Mouse (Mus musculus): ENCODE measurements around the gene Fgf5.

Gene Fgf5

GRCm38 (mm10) chr5:98253838-98254821, at the start of gene Fgf5:
Gene Fgf5, plus strand, starts transcription at chr5:98254184.
- no peak for DNase-seq (ENCODE audit: low spot score)

GRCm38 (mm10) chr5:98212501-98212900, 41.5 kb upstream of the Fgf5 start:
- no peak for DNase-seq (ENCODE audit: low spot score)

GRCm38 (mm10) chr5:98221956-98222355, 32.0 kb upstream of the Fgf5 start:
- DNase-seq (ENCODE audit: low spot score) = no peak

GRCm38 (mm10) chr5:98226710-98227109, 27.3 kb upstream of the Fgf5 start:
- DNase-seq (ENCODE audit: low spot score) = no peak

- DNase-seq (ENCODE audit: low spot score) = no peak
Measured at GRCm38 (mm10) chr5:98229456-98229855, 24.5 kb upstream of the Fgf5 start.

GRCm38 (mm10) chr5:98238466-98238865, 15.5 kb upstream of the Fgf5 start:
- no peak for DNase-seq (ENCODE audit: low spot score)

- no peak for DNase-seq (ENCODE audit: low spot score)
Measured at GRCm38 (mm10) chr5:98241322-98241829, 12.6 kb upstream of the Fgf5 start.

- no peak for DNase-seq (ENCODE audit: low spot score)
Measured at GRCm38 (mm10) chr5:98245303-98245702, 8.7 kb upstream of the Fgf5 start.

- no peak for DNase-seq (ENCODE audit: low spot score)
Measured at GRCm38 (mm10) chr5:98245976-98246375, 8.0 kb upstream of the Fgf5 start.

- no peak for DNase-seq (ENCODE audit: low spot score)
Measured at GRCm38 (mm10) chr5:98246826-98247225, 7.2 kb upstream of the Fgf5 start.

GRCm38 (mm10) chr5:98247516-98247915, 6.5 kb upstream of the Fgf5 start:
- no peak for DNase-seq (ENCODE audit: low spot score)

GRCm38 (mm10) chr5:98253147-98253546, 837 bp upstream of the Fgf5 start:
- no peak for DNase-seq (ENCODE audit: low spot score)

GRCm38 (mm10) chr5:98255176-98255575, 1.2 kb downstream of the Fgf5 start:
- DNase-seq (ENCODE audit: low spot score) = no peak

- no peak for DNase-seq (ENCODE audit: low spot score)
Measured at GRCm38 (mm10) chr5:98255760-98256490, 1.9 kb downstream of the Fgf5 start.

GRCm38 (mm10) chr5:98275318-98275818, 21.4 kb downstream of the Fgf5 start:
- no peak for DNase-seq (ENCODE audit: low spot score)

GRCm38 (mm10) chr5:98281993-98282392, 28.0 kb downstream of the Fgf5 start:
- DNase-seq (ENCODE audit: low spot score) = no peak

- DNase-seq (ENCODE audit: low spot score) = no peak
Measured at GRCm38 (mm10) chr5:98283696-98284478, 29.9 kb downstream of the Fgf5 start.

- no peak for DNase-seq (ENCODE audit: low spot score)
Measured at GRCm38 (mm10) chr5:98290642-98291041, 36.7 kb downstream of the Fgf5 start.

GRCm38 (mm10) chr5:98292388-98293048, 38.5 kb downstream of the Fgf5 start:
- no peak for DNase-seq (ENCODE audit: low spot score)

GRCm38 (mm10) chr5:98293049-98293715, 39.2 kb downstream of the Fgf5 start:
- no peak for DNase-seq (ENCODE audit: low spot score)

- DNase-seq (ENCODE audit: low spot score) = no peak
Measured at GRCm38 (mm10) chr5:98300079-98300478, 46.1 kb downstream of the Fgf5 start.

Data from ovary, postnatal 14 days (tissue).